Mouse (Mus musculus): ENCODE measurements around the gene Dpf3. TPM values are rescaled to one million over a fixed set of nuclear protein-coding genes. Genes with fewer than 3 reads are reported as not detected.

Dpf3 gene
- total and polyA plus RNA-seq, 2 experiments from 2014 or later, result 8.1 to 15.3 TPM

GRCm38 (mm10) chr12:83451850-83452249, 35.7 kb downstream of the Dpf3 start:
- H3K27ac ChIP-seq (ENCODE audit: low read depth, low read length), result no peak overlapping the region
- no peaks in the 10 kb centered on the region for H3K4me1 ChIP-seq (ENCODE audit: insufficient read depth)
- 52% methylated on average over 8 of the region's 8 CpGs for WGBS
- no peaks in the 10 kb centered on the region for H3K27me3 ChIP-seq (ENCODE audit: insufficient read depth, low read length)
- peak; percentile 15; the same call in 1 of the 2 replicates for TF ChIP-seq CTCF (IDR thresholded peaks at IDR 0.05; ENCODE audit: low read depth)
- no peak overlapping the region for H3K9ac ChIP-seq
- H3K9me3 ChIP-seq (ENCODE audit: low read length), result no peaks in the 10 kb centered on the region
- H3K36me3 ChIP-seq (ENCODE audit: insufficient read depth), result no peaks in the 10 kb centered on the region
- H3K4me3 ChIP-seq (ENCODE audit: low read depth, low read length), result no peak overlapping the region
- ATAC-seq, result no peak
- H3K4me2 ChIP-seq (ENCODE audit: low read depth), result no peak overlapping the region
- no peak for DNase-seq

GRCm38 (mm10) chr12:83450471-83450870, 37.0 kb downstream of the Dpf3 start:
- no peak for DNase-seq
- H3K27ac ChIP-seq (ENCODE audit: low read depth, low read length), result no peak overlapping the region
- H3K9ac ChIP-seq, result no peak overlapping the region
- ATAC-seq, result no peak
- no peak overlapping the region for H3K4me2 ChIP-seq (ENCODE audit: low read depth)
- H3K27me3 ChIP-seq (ENCODE audit: insufficient read depth, low read length), result no peaks in the 10 kb centered on the region
- H3K9me3 ChIP-seq (ENCODE audit: low read length), result no peaks in the 10 kb centered on the region
- no peaks in the 10 kb centered on the region for H3K4me1 ChIP-seq (ENCODE audit: insufficient read depth)
- no peaks in the 10 kb centered on the region for H3K36me3 ChIP-seq (ENCODE audit: insufficient read depth)
- H3K4me3 ChIP-seq (ENCODE audit: low read depth, low read length), result no peak overlapping the region
- no peak for TF ChIP-seq CTCF (IDR thresholded peaks at IDR 0.05; ENCODE audit: low read depth)
- WGBS, result 100% methylated on average over 1 of the region's 1 CpGs

- Histone ChIP-seq H3K4me2 (ENCODE audit: low read depth) (no peak overlapping the region), H3K4me1 (ENCODE audit: insufficient read depth) (no peaks in the 10 kb centered on the region), H3K9ac (no peak overlapping the region), H3K4me3 (ENCODE audit: low read depth, low read length) (no peak overlapping the region), H3K27me3 (ENCODE audit: insufficient read depth, low read length) (no peaks in the 10 kb centered on the region), H3K9me3 (ENCODE audit: low read length) (no peaks in the 10 kb centered on the region), H3K27ac (ENCODE audit: low read depth, low read length) (no peak overlapping the region), H3K36me3 (ENCODE audit: insufficient read depth) (no peaks in the 10 kb centered on the region)
- ATAC-seq, result no peak
- 88% methylated on average over 7 of the region's 7 CpGs for WGBS
- DNase-seq, result no peak
- no peak for TF ChIP-seq CTCF (IDR thresholded peaks at IDR 0.05; ENCODE audit: low read depth)
These were observed 38.3 kb downstream of the Dpf3 start for GRCm38 (mm10) chr12:83449202-83449601.

- ATAC-seq (no peak), DNase-seq (no peak)
- 72% methylated on average over 6 of the region's 6 CpGs for WGBS
- no peak overlapping the region for H3K4me2 ChIP-seq (ENCODE audit: low read depth)
- no peak for TF ChIP-seq CTCF (IDR thresholded peaks at IDR 0.05; ENCODE audit: low read depth)
- no peaks in the 10 kb centered on the region for H3K36me3 ChIP-seq (ENCODE audit: insufficient read depth)
- no peak overlapping the region for H3K27ac ChIP-seq (ENCODE audit: low read depth, low read length)
- no peak overlapping the region for H3K4me3 ChIP-seq (ENCODE audit: low read depth, low read length)
- no peak overlapping the region for H3K9ac ChIP-seq
- H3K9me3 ChIP-seq (ENCODE audit: low read length), result no peaks in the 10 kb centered on the region
- no peaks in the 10 kb centered on the region for H3K4me1 ChIP-seq (ENCODE audit: insufficient read depth)
- H3K27me3 ChIP-seq (ENCODE audit: insufficient read depth, low read length), result no peaks in the 10 kb centered on the region
These were observed 41.9 kb downstream of the Dpf3 start for GRCm38 (mm10) chr12:83445587-83445986.

GRCm38 (mm10) chr12:83444448-83444847, 43.1 kb downstream of the Dpf3 start:
- no peak overlapping the region for H3K4me2 ChIP-seq (ENCODE audit: low read depth)
- H3K36me3 ChIP-seq (ENCODE audit: insufficient read depth), result no peaks in the 10 kb centered on the region
- no peaks in the 10 kb centered on the region for H3K27me3 ChIP-seq (ENCODE audit: insufficient read depth, low read length)
- 69% methylated on average over 2 of the region's 2 CpGs for WGBS
- H3K4me3 ChIP-seq (ENCODE audit: low read depth, low read length), result no peak overlapping the region
- no peaks in the 10 kb centered on the region for H3K9me3 ChIP-seq (ENCODE audit: low read length)
- ATAC-seq (peak; percentile 60; the same call in 1 of the 2 replicates), DNase-seq (peak; percentile 44)
- no peaks in the 10 kb centered on the region for H3K4me1 ChIP-seq (ENCODE audit: insufficient read depth)
- no peak overlapping the region for H3K9ac ChIP-seq
- no peak overlapping the region for H3K27ac ChIP-seq (ENCODE audit: low read depth, low read length)
- TF ChIP-seq CTCF (IDR thresholded peaks at IDR 0.05; ENCODE audit: low read depth), result no peak

GRCm38 (mm10) chr12:83438002-83438401, 49.5 kb downstream of the Dpf3 start:
- DNase-seq, result no peak
- Histone ChIP-seq H3K9me3 (ENCODE audit: low read length) (no peaks in the 10 kb centered on the region), H3K27ac (ENCODE audit: low read depth, low read length) (no peak overlapping the region), H3K4me3 (ENCODE audit: low read depth, low read length) (no peak overlapping the region), H3K27me3 (ENCODE audit: insufficient read depth, low read length) (no peaks in the 10 kb centered on the region), H3K4me1 (ENCODE audit: insufficient read depth) (no peaks in the 10 kb centered on the region), H3K4me2 (ENCODE audit: low read depth) (no peak overlapping the region), H3K36me3 (ENCODE audit: insufficient read depth) (no peaks in the 10 kb centered on the region), H3K9ac (no peak overlapping the region)
- TF ChIP-seq CTCF (IDR thresholded peaks at IDR 0.05; ENCODE audit: low read depth), result no peak
- no peak for ATAC-seq
- 81% methylated on average over 2 of the region's 2 CpGs for WGBS

- H3K9ac ChIP-seq, result no peak overlapping the region
- no peak overlapping the region for H3K27ac ChIP-seq (ENCODE audit: low read depth, low read length)
- no peak overlapping the region for H3K4me3 ChIP-seq (ENCODE audit: low read depth, low read length)
- H3K9me3 ChIP-seq (ENCODE audit: low read length), result no peaks in the 10 kb centered on the region
- H3K36me3 ChIP-seq (ENCODE audit: insufficient read depth), result no peaks in the 10 kb centered on the region
- no peak for ATAC-seq
- H3K4me2 ChIP-seq (ENCODE audit: low read depth), result no peak overlapping the region
- WGBS, result 65% methylated on average over 10 of the region's 10 CpGs
- DNase-seq, result no peak
- H3K4me1 ChIP-seq (ENCODE audit: insufficient read depth), result no peaks in the 10 kb centered on the region
- no peak for TF ChIP-seq CTCF (IDR thresholded peaks at IDR 0.05; ENCODE audit: low read depth)
- H3K27me3 ChIP-seq (ENCODE audit: insufficient read depth, low read length), result no peaks in the 10 kb centered on the region
These were observed 53.4 kb downstream of the Dpf3 start for GRCm38 (mm10) chr12:83433987-83434698.
